Mouse (Mus musculus): ENCODE measurements around the gene 2310011J03Rik. TPM values are rescaled to one million over a fixed set of nuclear protein-coding genes. Genes with fewer than 3 reads are reported as not detected.

Gene 2310011J03Rik
- polyA plus RNA-seq, 1 experiment from 2014 or later: 40.8 TPM

- Histone ChIP-seq H3K9me3 (replicated peaks; ENCODE audit: control insufficient read depth, low read length) (no peaks in the 10 kb centered on the region), H3K4me2 (ENCODE audit: low read length) (no peak overlapping the region), H3K36me3 (ENCODE audit: control insufficient read depth, insufficient read depth, low read length) (peaks cover 96% of the 10 kb centered on the region), H3K4me1 (ENCODE audit: control insufficient read depth, insufficient read depth, low read length) (no peaks in the 10 kb centered on the region), H3K27ac (ENCODE audit: low read depth, low read length) (no peak overlapping the region; the same call in 1 of the 2 replicates), H3K4me3 (ENCODE audit: low read depth, low read length) (no peak overlapping the region), H3K9ac (ENCODE audit: low read length) (no peak overlapping the region), H3K27me3 (replicated peaks; ENCODE audit: control insufficient read depth, insufficient read depth, low read length) (no peaks in the 10 kb centered on the region)
- 92% methylated on average over 7 of the region's 7 CpGs for WGBS
- DNase-seq (ENCODE audit: low spot score) (no peak), ATAC-seq (no peak)
Observed at GRCm38 (mm10) chr10:80281304-80281703, 39.0 kb downstream of the 2310011J03Rik start.

GRCm38 (mm10) chr10:80279273-80279672 lies 41.1 kb downstream of the 2310011J03Rik start:
- Histone ChIP-seq H3K4me3 (ENCODE audit: low read depth, low read length) (no peak overlapping the region), H3K27ac (ENCODE audit: low read depth, low read length) (no peak overlapping the region), H3K4me2 (ENCODE audit: low read length) (no peak overlapping the region), H3K36me3 (ENCODE audit: control insufficient read depth, insufficient read depth, low read length) (peaks cover 98% of the 10 kb centered on the region), H3K9ac (ENCODE audit: low read length) (no peak overlapping the region), H3K9me3 (replicated peaks; ENCODE audit: control insufficient read depth, low read length) (no peaks in the 10 kb centered on the region), H3K4me1 (ENCODE audit: control insufficient read depth, insufficient read depth, low read length) (no peaks in the 10 kb centered on the region), H3K27me3 (replicated peaks; ENCODE audit: control insufficient read depth, insufficient read depth, low read length) (no peaks in the 10 kb centered on the region)
- DNase-seq (ENCODE audit: low spot score): no peak
- WGBS: 94% methylated on average over 12 of the region's 12 CpGs
- no peak for ATAC-seq

- ATAC-seq (no peak), DNase-seq (ENCODE audit: low spot score) (no peak)
- Histone ChIP-seq H3K9ac (ENCODE audit: low read length) (no peak overlapping the region), H3K27me3 (replicated peaks; ENCODE audit: control insufficient read depth, insufficient read depth, low read length) (no peaks in the 10 kb centered on the region), H3K4me1 (ENCODE audit: control insufficient read depth, insufficient read depth, low read length) (no peaks in the 10 kb centered on the region), H3K36me3 (ENCODE audit: control insufficient read depth, insufficient read depth, low read length) (peaks cover 98% of the 10 kb centered on the region), H3K27ac (ENCODE audit: low read depth, low read length) (no peak overlapping the region), H3K9me3 (replicated peaks; ENCODE audit: control insufficient read depth, low read length) (no peaks in the 10 kb centered on the region), H3K4me3 (ENCODE audit: low read depth, low read length) (no peak overlapping the region), H3K4me2 (ENCODE audit: low read length) (no peak overlapping the region)
- WGBS: 92% methylated on average over 9 of the region's 9 CpGs
Observed at GRCm38 (mm10) chr10:80278390-80278789, 41.9 kb downstream of the 2310011J03Rik start.

- no peak overlapping the region for H3K9ac ChIP-seq (ENCODE audit: low read length)
- no peak for DNase-seq (ENCODE audit: low spot score)
- no peaks in the 10 kb centered on the region for H3K4me1 ChIP-seq (ENCODE audit: control insufficient read depth, insufficient read depth, low read length)
- no peak overlapping the region for H3K4me3 ChIP-seq (ENCODE audit: low read depth, low read length)
- peaks cover 88% of the 10 kb centered on the region for H3K36me3 ChIP-seq (ENCODE audit: control insufficient read depth, insufficient read depth, low read length)
- 86% methylated on average over 5 of the region's 5 CpGs for WGBS
- H3K4me2 ChIP-seq (ENCODE audit: low read length): no peak overlapping the region
- H3K27ac ChIP-seq (ENCODE audit: low read depth, low read length): no peak overlapping the region
- H3K9me3 ChIP-seq (replicated peaks; ENCODE audit: control insufficient read depth, low read length): no peaks in the 10 kb centered on the region
- no peaks in the 10 kb centered on the region for H3K27me3 ChIP-seq (replicated peaks; ENCODE audit: control insufficient read depth, insufficient read depth, low read length)
- ATAC-seq: no peak
Observed at GRCm38 (mm10) chr10:80276238-80276637, 44.1 kb downstream of the 2310011J03Rik start.

- Histone ChIP-seq H3K9me3 (replicated peaks; ENCODE audit: control insufficient read depth, low read length) (no peaks in the 10 kb centered on the region), H3K9ac (ENCODE audit: low read length) (no peak overlapping the region), H3K4me1 (ENCODE audit: control insufficient read depth, insufficient read depth, low read length) (no peaks in the 10 kb centered on the region), H3K36me3 (ENCODE audit: control insufficient read depth, insufficient read depth, low read length) (peaks cover 65% of the 10 kb centered on the region), H3K4me3 (ENCODE audit: low read depth, low read length) (no peak overlapping the region), H3K4me2 (ENCODE audit: low read length) (no peak overlapping the region), H3K27ac (ENCODE audit: low read depth, low read length) (no peak overlapping the region), H3K27me3 (replicated peaks; ENCODE audit: control insufficient read depth, insufficient read depth, low read length) (no peaks in the 10 kb centered on the region)
- 91% methylated on average over 3 of the region's 3 CpGs for WGBS
- DNase-seq (ENCODE audit: low spot score) (no peak), ATAC-seq (no peak)
Observed at GRCm38 (mm10) chr10:80273847-80274246, 46.5 kb downstream of the 2310011J03Rik start.

- DNase-seq (ENCODE audit: low spot score) (no peak), ATAC-seq (no peak)
- no peak overlapping the region for H3K9ac ChIP-seq (ENCODE audit: low read length)
- no peak overlapping the region for H3K4me3 ChIP-seq (ENCODE audit: low read depth, low read length)
- no peaks in the 10 kb centered on the region for H3K27me3 ChIP-seq (replicated peaks; ENCODE audit: control insufficient read depth, insufficient read depth, low read length)
- no peak overlapping the region for H3K27ac ChIP-seq (ENCODE audit: low read depth, low read length)
- no peaks in the 10 kb centered on the region for H3K9me3 ChIP-seq (replicated peaks; ENCODE audit: control insufficient read depth, low read length)
- no peak overlapping the region for H3K4me2 ChIP-seq (ENCODE audit: low read length)
- peaks cover 55% of the 10 kb centered on the region for H3K36me3 ChIP-seq (ENCODE audit: control insufficient read depth, insufficient read depth, low read length)
- 88% methylated on average over 8 of the region's 8 CpGs for WGBS
- H3K4me1 ChIP-seq (ENCODE audit: control insufficient read depth, insufficient read depth, low read length): peaks cover 10% of the 10 kb centered on the region
Observed at GRCm38 (mm10) chr10:80271870-80272585, 48.3 kb downstream of the 2310011J03Rik start.

- DNase-seq (ENCODE audit: low spot score): no peak
- Histone ChIP-seq H3K27ac (ENCODE audit: low read depth, low read length) (no peak overlapping the region), H3K4me3 (ENCODE audit: low read depth, low read length) (no peak overlapping the region), H3K9ac (ENCODE audit: low read length) (0 out of 2 replicates have a peak overlapping the region, but pooled peaks have one; percentile 3), H3K9me3 (replicated peaks; ENCODE audit: control insufficient read depth, low read length) (no peaks in the 10 kb centered on the region), H3K36me3 (ENCODE audit: control insufficient read depth, insufficient read depth, low read length) (peaks cover 49% of the 10 kb centered on the region), H3K27me3 (replicated peaks; ENCODE audit: control insufficient read depth, insufficient read depth, low read length) (no peaks in the 10 kb centered on the region), H3K4me1 (ENCODE audit: control insufficient read depth, insufficient read depth, low read length) (peaks cover 17% of the 10 kb centered on the region), H3K4me2 (ENCODE audit: low read length) (no peak overlapping the region)
- 82% methylated on average over 5 of the region's 5 CpGs for WGBS
- no peak for ATAC-seq
Observed at GRCm38 (mm10) chr10:80271186-80271843, 49.0 kb downstream of the 2310011J03Rik start.

- ATAC-seq (no peak), DNase-seq (ENCODE audit: low spot score) (no peak)
- Histone ChIP-seq H3K4me2 (ENCODE audit: low read length) (no peak overlapping the region), H3K4me1 (ENCODE audit: control insufficient read depth, insufficient read depth, low read length) (peaks cover 22% of the 10 kb centered on the region), H3K9me3 (replicated peaks; ENCODE audit: control insufficient read depth, low read length) (no peaks in the 10 kb centered on the region), H3K4me3 (ENCODE audit: low read depth, low read length) (no peak overlapping the region), H3K9ac (ENCODE audit: low read length) (no peak overlapping the region), H3K27ac (ENCODE audit: low read depth, low read length) (no peak overlapping the region), H3K36me3 (ENCODE audit: control insufficient read depth, insufficient read depth, low read length) (peaks cover 43% of the 10 kb centered on the region), H3K27me3 (replicated peaks; ENCODE audit: control insufficient read depth, insufficient read depth, low read length) (no peaks in the 10 kb centered on the region)
- WGBS: 78% methylated on average over 6 of the region's 6 CpGs
Observed at GRCm38 (mm10) chr10:80270734-80271181, 49.6 kb downstream of the 2310011J03Rik start.

GRCm38 (mm10) chr10:80270099-80270498 lies 50.2 kb downstream of the 2310011J03Rik start:
- DNase-seq (ENCODE audit: low spot score) (no peak), ATAC-seq (no peak)
- no peaks in the 10 kb centered on the region for H3K27me3 ChIP-seq (replicated peaks; ENCODE audit: control insufficient read depth, insufficient read depth, low read length)
- 91% methylated on average over 2 of the region's 2 CpGs for WGBS
- H3K9ac ChIP-seq (ENCODE audit: low read length): no peak overlapping the region
- H3K9me3 ChIP-seq (replicated peaks; ENCODE audit: control insufficient read depth, low read length): no peaks in the 10 kb centered on the region
- H3K4me3 ChIP-seq (ENCODE audit: low read depth, low read length): no peak overlapping the region
- no peak overlapping the region for H3K27ac ChIP-seq (ENCODE audit: low read depth, low read length)
- H3K36me3 ChIP-seq (ENCODE audit: control insufficient read depth, insufficient read depth, low read length): peaks cover 36% of the 10 kb centered on the region
- H3K4me1 ChIP-seq (ENCODE audit: control insufficient read depth, insufficient read depth, low read length): peaks cover 24% of the 10 kb centered on the region
- no peak overlapping the region for H3K4me2 ChIP-seq (ENCODE audit: low read length)

Data from forebrain, embryonic 14.5 days (tissue).